Mouse (Mus musculus): ENCODE results near the gene Sesn1.

DNA sequence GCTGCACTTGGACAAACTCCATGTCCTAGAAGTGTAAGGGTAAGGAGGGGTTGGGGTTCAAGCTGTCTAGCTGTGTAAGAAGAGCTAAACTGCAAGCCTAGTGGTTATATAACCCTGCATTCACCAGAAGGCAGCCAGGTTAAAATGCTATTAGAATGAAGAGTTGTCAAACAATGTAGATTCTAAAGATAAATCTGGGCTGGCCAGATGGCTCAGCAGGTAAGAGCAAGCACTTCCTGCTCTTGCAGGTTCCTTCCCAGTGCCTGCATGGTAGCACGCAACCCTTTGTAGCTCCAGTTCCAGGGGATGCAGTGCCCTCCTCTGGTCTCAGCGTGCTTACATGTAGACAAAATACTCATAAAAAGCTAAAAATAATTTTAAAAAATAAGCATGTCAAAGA is 24.4 kb downstream of the Sesn1 start:
- TF ChIP-seq MAX (IDR thresholded peaks at IDR 0.05; ENCODE audit: low read length), result no peak
- no peak for TF ChIP-seq USF1 (IDR thresholded peaks at IDR 0.05; ENCODE audit: low read depth, low read length)
- TF ChIP-seq CTCF (IDR thresholded peaks at IDR 0.05 in 2 of 3, conservative IDR thresholded peaks at IDR 0.05 in 1 of 3; ENCODE audit: control insufficient read depth in 1 of 3, insufficient read depth in 1 of 3, low read depth in 2 of 3, low read length in 3 of 3, poor library complexity in 1 of 3, severe bottlenecking in 1 of 3), result no peak
- TF ChIP-seq GATA1 (IDR thresholded peaks at IDR 0.05; ENCODE audit: low read depth, low read length), result no peak
- no peak for TF ChIP-seq TAL1 (IDR thresholded peaks at IDR 0.05; ENCODE audit: low read length)

Measured in MEL (cell line).